Mouse (Mus musculus): ENCODE data around the gene Thbd. TPM values are rescaled to one million over a fixed set of nuclear protein-coding genes. Genes with fewer than 3 reads are reported as not detected.
A peak's percentile ranks its signal among the peaks of the same experiment; 100 is the strongest.

Thbd gene
- polyA plus RNA-seq, 1 experiment from 2014 or later, result 10.0 TPM

GRCm38 (mm10) chr2:148397015-148397783 lies 10.8 kb downstream of the Thbd start:
- H3K9me3 ChIP-seq (replicated peaks; ENCODE audit: control insufficient read depth, low read length, poor library complexity, severe bottlenecking), result no peaks in the 10 kb centered on the region
- H3K27ac ChIP-seq (ENCODE audit: low read length), result no peak overlapping the region
- H3K4me1 ChIP-seq (ENCODE audit: control insufficient read depth, insufficient read depth, low read length), result peaks cover 5% of the 10 kb centered on the region; the same call in 1 of the 2 replicates
- ATAC-seq, result no peak
- WGBS, result 74% methylated on average over 11 of the region's 11 CpGs
- no peak overlapping the region for H3K4me3 ChIP-seq (ENCODE audit: low read depth, low read length)
- peak overlapping the region; percentile 85 for H3K4me2 ChIP-seq (ENCODE audit: low read length)
- H3K9ac ChIP-seq (ENCODE audit: low read depth, low read length), result no peak overlapping the region
- H3K27me3 ChIP-seq (ENCODE audit: control insufficient read depth, insufficient read depth, low read depth, low read length), result peaks cover 11% of the 10 kb centered on the region
- no peaks in the 10 kb centered on the region for H3K36me3 ChIP-seq (ENCODE audit: control insufficient read depth, insufficient read depth, low read length)

DNA sequence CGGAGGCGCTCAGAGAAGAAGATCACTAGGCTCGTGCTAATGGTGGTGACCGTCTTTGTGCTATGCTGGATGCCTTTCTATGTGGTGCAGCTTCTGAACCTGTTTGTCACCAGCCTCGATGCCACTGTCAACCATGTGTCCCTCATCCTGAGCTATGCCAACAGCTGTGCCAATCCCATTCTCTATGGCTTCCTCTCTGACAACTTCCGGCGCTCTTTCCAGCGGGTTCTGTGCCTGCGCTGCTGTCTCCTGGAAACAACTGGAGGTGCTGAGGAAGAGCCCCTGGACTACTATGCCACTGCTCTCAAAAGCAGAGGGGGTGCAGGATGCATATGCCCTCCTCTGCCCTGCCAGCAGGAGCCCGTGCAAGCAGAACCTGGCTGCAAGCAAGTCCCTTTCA lies 11.8 kb downstream of the Thbd start:
- ATAC-seq, result no peak; the same call in none of the 2 replicates
- H3K36me3 ChIP-seq (ENCODE audit: control insufficient read depth, insufficient read depth, low read length), result no peaks in the 10 kb centered on the region
- peaks cover 5% of the 10 kb centered on the region; the same call in 1 of the 2 replicates for H3K4me1 ChIP-seq (ENCODE audit: control insufficient read depth, insufficient read depth, low read length)
- 63% methylated on average over 10 of the region's 10 CpGs for WGBS
- peak overlapping the region; percentile 85 for H3K4me2 ChIP-seq (ENCODE audit: low read length)
- H3K27ac ChIP-seq (ENCODE audit: low read length), result no peak overlapping the region
- peaks cover 11% of the 10 kb centered on the region for H3K27me3 ChIP-seq (ENCODE audit: control insufficient read depth, insufficient read depth, low read depth, low read length)
- H3K9me3 ChIP-seq (replicated peaks; ENCODE audit: control insufficient read depth, low read length, poor library complexity, severe bottlenecking), result no peaks in the 10 kb centered on the region
- H3K4me3 ChIP-seq (ENCODE audit: low read depth, low read length), result peak overlapping the region; percentile 58; the same call in 1 of the 2 replicates
- H3K9ac ChIP-seq (ENCODE audit: low read depth, low read length), result no peak overlapping the region

DNA sequence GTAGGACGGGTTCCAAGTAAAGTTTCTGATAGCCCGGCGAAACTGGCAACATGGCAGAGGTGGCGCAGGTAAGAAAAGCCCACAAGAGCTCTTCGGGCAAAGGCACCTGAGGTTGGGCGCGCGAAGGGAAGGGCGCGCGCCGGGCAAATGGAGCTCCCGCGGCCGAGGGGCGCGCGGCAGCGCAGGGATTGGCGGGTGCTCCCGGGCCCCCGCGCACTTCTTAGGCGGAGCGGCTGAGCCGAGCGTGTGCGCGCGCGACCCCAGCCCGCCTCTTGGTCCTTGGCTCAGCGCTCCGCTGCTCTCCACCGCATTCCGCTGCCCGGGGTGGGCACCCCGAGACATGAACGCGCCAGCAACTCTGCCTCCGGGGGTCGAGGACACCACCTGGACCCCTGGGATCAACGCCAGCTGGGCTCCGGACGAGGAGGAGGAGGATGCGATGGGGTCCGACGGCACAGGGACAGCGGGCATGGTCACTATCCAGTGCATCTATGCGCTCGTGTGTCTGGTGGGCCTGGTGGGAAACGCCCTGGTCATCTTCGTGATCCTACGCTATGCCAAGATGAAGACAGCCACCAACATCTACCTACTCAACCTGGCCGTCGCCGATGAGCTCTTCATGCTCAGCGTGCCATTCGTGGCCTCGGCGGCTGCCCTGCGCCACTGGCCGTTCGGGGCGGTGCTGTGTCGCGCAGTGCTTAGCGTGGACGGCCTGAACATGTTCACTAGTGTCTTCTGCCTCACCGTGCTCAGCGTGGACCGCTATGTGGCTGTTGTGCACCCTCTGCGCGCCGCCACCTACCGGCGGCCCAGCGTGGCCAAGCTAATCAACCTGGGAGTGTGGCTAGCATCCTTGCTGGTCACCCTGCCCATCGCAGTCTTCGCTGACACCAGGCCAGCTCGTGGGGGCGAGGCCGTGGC lies 12.6 kb downstream of the Thbd start, which contains the start of gene Sstr4:
TSS of gene Sstr4 (plus strand) at position 214 of the 921 bp plus-strand sequence.
- H3K4me2 ChIP-seq (ENCODE audit: low read length), result peak within 1 kb of the TSS; percentile 85
- peak within 1 kb of the TSS; percentile 58 for H3K4me3 ChIP-seq (ENCODE audit: low read depth, low read length)
- peak; percentile 93 for ATAC-seq
- H3K36me3 ChIP-seq (ENCODE audit: control insufficient read depth, insufficient read depth, low read length), result no peaks in the 10 kb centered on the region
- no peaks in the 10 kb centered on the region for H3K9me3 ChIP-seq (replicated peaks; ENCODE audit: control insufficient read depth, low read length, poor library complexity, severe bottlenecking)
- peak within 1 kb of the TSS; percentile 62 for H3K9ac ChIP-seq (ENCODE audit: low read depth, low read length)
- H3K27ac ChIP-seq (ENCODE audit: low read length), result no peak within 1 kb of the TSS
- WGBS, result 4% methylated on average over 77 of the region's 83 CpGs
- H3K27me3 ChIP-seq (ENCODE audit: control insufficient read depth, insufficient read depth, low read depth, low read length), result peaks cover 11% of the 10 kb centered on the region
- H3K4me1 ChIP-seq (ENCODE audit: control insufficient read depth, insufficient read depth, low read length), result peaks cover 5% of the 10 kb centered on the region; the same call in 1 of the 2 replicates

- peaks cover 5% of the 10 kb centered on the region; the same call in 1 of the 2 replicates for H3K4me1 ChIP-seq (ENCODE audit: control insufficient read depth, insufficient read depth, low read length)
- H3K9me3 ChIP-seq (replicated peaks; ENCODE audit: control insufficient read depth, low read length, poor library complexity, severe bottlenecking), result no peaks in the 10 kb centered on the region
- no peak overlapping the region for H3K4me3 ChIP-seq (ENCODE audit: low read depth, low read length)
- no peak overlapping the region for H3K27ac ChIP-seq (ENCODE audit: low read length)
- H3K9ac ChIP-seq (ENCODE audit: low read depth, low read length), result no peak overlapping the region
- H3K4me2 ChIP-seq (ENCODE audit: low read length), result no peak overlapping the region
- peaks cover 11% of the 10 kb centered on the region for H3K27me3 ChIP-seq (ENCODE audit: control insufficient read depth, insufficient read depth, low read depth, low read length)
- H3K36me3 ChIP-seq (ENCODE audit: control insufficient read depth, insufficient read depth, low read length), result no peaks in the 10 kb centered on the region
- no peak for ATAC-seq
Measured at GRCm38 (mm10) chr2:148393846-148394245, 14.1 kb downstream of the Thbd start.

- Histone ChIP-seq H3K4me1 (ENCODE audit: control insufficient read depth, insufficient read depth, low read length) (peaks cover 5% of the 10 kb centered on the region; the same call in 1 of the 2 replicates), H3K27me3 (ENCODE audit: control insufficient read depth, insufficient read depth, low read depth, low read length) (peaks cover 11% of the 10 kb centered on the region), H3K27ac (ENCODE audit: low read length) (no peak overlapping the region), H3K9ac (ENCODE audit: low read depth, low read length) (no peak overlapping the region), H3K4me2 (ENCODE audit: low read length) (no peak overlapping the region), H3K4me3 (ENCODE audit: low read depth, low read length) (no peak overlapping the region), H3K9me3 (replicated peaks; ENCODE audit: control insufficient read depth, low read length, poor library complexity, severe bottlenecking) (no peaks in the 10 kb centered on the region), H3K36me3 (ENCODE audit: control insufficient read depth, insufficient read depth, low read length) (no peaks in the 10 kb centered on the region)
- WGBS, result 83% methylated on average over 1 of the region's 1 CpGs
- ATAC-seq, result no peak
Measured at GRCm38 (mm10) chr2:148393149-148393548, 14.8 kb downstream of the Thbd start.

GRCm38 (mm10) chr2:148387652-148388581 lies 20.1 kb downstream of the Thbd start:
- no peaks in the 10 kb centered on the region for H3K4me1 ChIP-seq (ENCODE audit: control insufficient read depth, insufficient read depth, low read length)
- 75% methylated on average over 6 of the region's 6 CpGs for WGBS
- ATAC-seq, result no peak
- H3K27ac ChIP-seq (ENCODE audit: low read length), result no peak overlapping the region
- no peaks in the 10 kb centered on the region for H3K36me3 ChIP-seq (ENCODE audit: control insufficient read depth, insufficient read depth, low read length)
- H3K27me3 ChIP-seq (ENCODE audit: control insufficient read depth, insufficient read depth, low read depth, low read length), result no peaks in the 10 kb centered on the region
- H3K9me3 ChIP-seq (replicated peaks; ENCODE audit: control insufficient read depth, low read length, poor library complexity, severe bottlenecking), result no peaks in the 10 kb centered on the region
- no peak overlapping the region for H3K4me2 ChIP-seq (ENCODE audit: low read length)
- H3K9ac ChIP-seq (ENCODE audit: low read depth, low read length), result no peak overlapping the region
- H3K4me3 ChIP-seq (ENCODE audit: low read depth, low read length), result no peak overlapping the region

DNA sequence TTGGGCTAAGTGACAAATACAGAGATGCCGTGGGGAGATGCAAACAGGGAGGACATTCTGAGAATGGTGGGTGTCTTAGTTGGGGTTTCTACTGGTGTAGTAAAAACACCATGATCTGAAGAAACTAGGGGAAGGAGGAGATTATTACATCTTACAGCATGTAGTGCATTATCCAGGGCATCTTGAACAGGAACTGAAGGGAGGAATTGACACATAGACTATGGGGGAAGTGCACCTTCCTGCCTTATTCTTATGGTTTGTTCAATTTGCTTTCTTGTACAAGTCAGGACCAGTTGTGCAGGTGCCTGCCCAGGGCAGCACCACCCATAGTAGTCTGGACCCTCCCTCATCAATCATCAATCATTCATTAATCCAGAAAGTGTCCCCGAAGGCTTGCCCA lies 21.1 kb downstream of the Thbd start:
- Histone ChIP-seq H3K9me3 (replicated peaks; ENCODE audit: control insufficient read depth, low read length, poor library complexity, severe bottlenecking) (no peaks in the 10 kb centered on the region), H3K27ac (ENCODE audit: low read length) (no peak overlapping the region), H3K4me1 (ENCODE audit: control insufficient read depth, insufficient read depth, low read length) (no peaks in the 10 kb centered on the region), H3K27me3 (ENCODE audit: control insufficient read depth, insufficient read depth, low read depth, low read length) (no peaks in the 10 kb centered on the region), H3K9ac (ENCODE audit: low read depth, low read length) (no peak overlapping the region), H3K36me3 (ENCODE audit: control insufficient read depth, insufficient read depth, low read length) (no peaks in the 10 kb centered on the region), H3K4me3 (ENCODE audit: low read depth, low read length) (no peak overlapping the region), H3K4me2 (ENCODE audit: low read length) (no peak overlapping the region)
- WGBS, result 93% methylated on average over 2 of the region's 2 CpGs
- ATAC-seq, result no peak

GRCm38 (mm10) chr2:148386476-148386875 lies 21.5 kb downstream of the Thbd start:
- H3K4me1 ChIP-seq (ENCODE audit: control insufficient read depth, insufficient read depth, low read length), result no peaks in the 10 kb centered on the region
- ATAC-seq, result no peak
- WGBS, result 93% methylated on average over 3 of the region's 3 CpGs

More at GRCm38 (mm10) chr2:148386476-148386875, 21.5 kb downstream of the Thbd start:
- Histone ChIP-seq H3K9me3 (replicated peaks; ENCODE audit: control insufficient read depth, low read length, poor library complexity, severe bottlenecking) (no peaks in the 10 kb centered on the region), H3K27ac (ENCODE audit: low read length) (no peak overlapping the region), H3K27me3 (ENCODE audit: control insufficient read depth, insufficient read depth, low read depth, low read length) (no peaks in the 10 kb centered on the region), H3K4me3 (ENCODE audit: low read depth, low read length) (no peak overlapping the region), H3K9ac (ENCODE audit: low read depth, low read length) (no peak overlapping the region), H3K36me3 (ENCODE audit: control insufficient read depth, insufficient read depth, low read length) (no peaks in the 10 kb centered on the region), H3K4me2 (ENCODE audit: low read length) (no peak overlapping the region)
